Mouse (Mus musculus) E14TG2a.4 (cell line): Measurements from ENCODE around the gene Elmo1.

ENCODE experiments used
- CTCF ChIP-seq: conservative IDR thresholded peaks from 2 replicates; pipeline ENCODE4 v1.5.1; 2014; ENCODE audit warnings: low read length
- POU5F1 ChIP-seq: IDR thresholded peaks from 2 replicates; pipeline ENCODE4 v1.6.1; 2014; ENCODE audit warnings: low read length, borderline replicate concordance

GRCm38 (mm10) chr13:20546568-20547204 lies 456.3 kb downstream of the Elmo1 start:
- TF ChIP-seq CTCF (no peak), POU5F1 (no peak)
